Mouse (Mus musculus) cerebellum, adult 9-11 months (tissue): ENCODE measurements around the gene Slc25a34.
A peak's percentile ranks its signal among the peaks of the same experiment; 100 is the strongest.

Experiments used
- DNase-seq: peaks from one replicate; pipeline ENCODE4 v3.0.0; 2022

Gene Slc25a34

DNA sequence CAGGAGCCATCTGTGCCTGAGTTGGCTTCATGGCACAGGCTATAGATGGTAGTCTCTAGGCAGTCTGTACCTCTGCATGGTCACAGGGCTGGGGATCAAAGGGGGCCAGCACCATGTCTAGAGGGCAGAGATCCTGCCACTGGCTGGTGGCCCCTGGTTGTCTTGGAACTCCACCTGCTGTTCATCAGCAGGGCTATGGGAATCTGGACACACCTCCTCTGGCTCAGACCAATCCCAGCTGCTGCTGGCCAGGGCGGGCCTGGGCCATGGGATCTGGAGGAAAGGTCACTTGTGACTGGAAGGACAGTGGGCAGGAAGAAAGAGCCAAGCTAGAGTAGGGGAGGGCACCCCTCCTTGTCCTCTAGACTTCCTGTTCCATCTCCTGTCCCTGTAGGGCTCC is at the start of gene Slc25a34:
Slc25a34 (minus strand) TSS at position 156 of the 400 bp plus-strand sequence.
- DNase-seq = no peak

DNA sequence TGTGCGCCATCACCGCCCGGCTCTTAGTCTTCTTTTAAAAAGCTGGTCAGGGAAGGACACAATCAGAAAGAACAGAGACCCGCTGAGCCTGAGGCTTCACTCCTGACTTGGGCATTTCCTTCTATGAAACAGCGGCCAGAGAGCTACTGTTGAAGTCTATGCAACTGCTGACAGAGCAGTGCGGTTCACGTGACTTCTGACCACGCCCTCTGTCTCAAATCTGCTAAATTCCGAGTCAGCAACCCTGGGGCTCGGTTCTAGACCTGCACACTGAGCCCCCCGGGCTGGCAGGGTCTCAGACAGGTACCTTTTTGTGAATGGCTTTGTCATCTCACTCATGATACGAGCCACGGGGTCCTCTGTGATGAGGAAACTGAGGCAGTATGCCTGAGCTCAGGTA is 48.7 kb upstream of the Slc25a34 start:
- no peak for DNase-seq

DNA sequence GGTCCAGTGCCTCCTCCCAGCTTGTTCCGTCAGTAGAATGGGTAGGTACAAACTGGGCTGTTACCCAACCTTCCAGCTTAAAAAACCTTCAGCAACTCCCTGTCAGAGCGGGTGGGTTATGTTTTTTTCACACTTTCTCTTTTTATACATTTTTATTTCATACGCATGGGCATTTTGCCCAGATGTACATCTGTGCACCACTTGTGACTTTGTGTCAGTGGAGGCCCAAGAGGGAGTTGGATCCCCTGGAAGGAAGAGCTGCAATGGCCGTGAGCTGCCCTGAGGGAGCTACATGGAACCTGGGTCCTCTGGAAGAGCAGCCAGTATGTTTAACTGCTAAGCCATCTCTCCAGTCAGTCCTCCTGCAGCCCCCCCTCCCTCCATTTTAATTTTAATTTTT is 47.8 kb upstream of the Slc25a34 start:
- DNase-seq = no peak

DNA sequence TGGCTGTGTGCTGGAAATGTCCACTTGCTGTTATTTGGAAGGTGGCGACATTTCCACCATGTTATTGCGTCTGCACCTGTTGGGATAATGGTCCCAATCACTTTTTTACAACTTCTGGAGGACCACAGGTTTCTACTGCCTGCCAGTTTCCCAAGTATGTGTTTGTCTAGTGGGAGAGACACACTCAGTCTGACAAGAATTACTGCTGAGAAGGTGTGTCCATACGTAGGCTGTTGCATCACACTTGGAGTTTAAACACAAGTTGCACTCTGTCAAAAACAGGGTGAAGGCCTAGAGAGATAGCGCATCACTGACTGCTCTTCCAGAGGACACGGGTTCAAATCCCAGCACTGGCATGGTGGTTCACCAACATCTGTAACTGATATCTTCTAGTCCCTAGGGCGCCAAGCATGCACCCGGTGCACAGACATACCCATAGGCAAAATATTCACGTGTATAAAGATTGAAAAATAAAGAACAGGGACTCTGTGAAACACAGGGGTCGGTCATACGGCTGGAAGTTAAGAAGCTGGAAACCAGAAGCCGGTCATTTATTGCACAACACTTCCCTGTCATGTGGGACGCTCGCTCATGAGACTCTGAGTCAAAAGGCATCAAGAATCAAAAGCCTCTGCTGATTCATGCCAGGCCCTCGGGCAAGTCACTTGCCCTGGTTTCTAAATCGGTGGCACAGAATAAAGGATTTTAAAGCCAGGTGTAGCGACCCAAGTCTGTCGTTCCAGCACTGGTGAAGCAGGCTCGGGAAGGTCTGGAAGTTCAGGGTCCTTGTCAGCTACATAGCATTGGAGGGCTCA is 46.5 kb upstream of the Slc25a34 start:
- DNase-seq = no peak

DNA sequence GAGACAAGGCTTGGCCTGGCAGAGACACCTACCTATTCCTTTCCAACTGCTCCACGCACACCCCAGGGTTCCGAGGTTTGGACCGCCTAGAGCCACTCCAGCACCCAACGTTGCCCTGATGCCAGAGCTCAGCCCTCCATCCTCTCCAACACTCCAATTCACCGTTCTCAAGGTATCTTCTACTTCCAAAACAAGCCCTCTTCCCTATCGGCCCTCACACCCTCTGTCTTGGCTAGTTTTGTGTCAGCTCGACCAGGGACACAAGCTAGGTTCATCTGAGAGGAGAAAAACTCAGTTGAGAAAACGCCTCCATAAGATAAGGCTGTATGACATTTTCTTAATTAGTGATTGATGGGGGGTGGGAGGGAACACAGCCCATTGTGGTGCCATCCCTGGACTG is 41.2 kb upstream of the Slc25a34 start, which contains the start of gene Plekhm2:
Plekhm2 (minus strand) TSS at position 101 of the 400 bp plus-strand sequence.
- peak; percentile 47 for DNase-seq

DNA sequence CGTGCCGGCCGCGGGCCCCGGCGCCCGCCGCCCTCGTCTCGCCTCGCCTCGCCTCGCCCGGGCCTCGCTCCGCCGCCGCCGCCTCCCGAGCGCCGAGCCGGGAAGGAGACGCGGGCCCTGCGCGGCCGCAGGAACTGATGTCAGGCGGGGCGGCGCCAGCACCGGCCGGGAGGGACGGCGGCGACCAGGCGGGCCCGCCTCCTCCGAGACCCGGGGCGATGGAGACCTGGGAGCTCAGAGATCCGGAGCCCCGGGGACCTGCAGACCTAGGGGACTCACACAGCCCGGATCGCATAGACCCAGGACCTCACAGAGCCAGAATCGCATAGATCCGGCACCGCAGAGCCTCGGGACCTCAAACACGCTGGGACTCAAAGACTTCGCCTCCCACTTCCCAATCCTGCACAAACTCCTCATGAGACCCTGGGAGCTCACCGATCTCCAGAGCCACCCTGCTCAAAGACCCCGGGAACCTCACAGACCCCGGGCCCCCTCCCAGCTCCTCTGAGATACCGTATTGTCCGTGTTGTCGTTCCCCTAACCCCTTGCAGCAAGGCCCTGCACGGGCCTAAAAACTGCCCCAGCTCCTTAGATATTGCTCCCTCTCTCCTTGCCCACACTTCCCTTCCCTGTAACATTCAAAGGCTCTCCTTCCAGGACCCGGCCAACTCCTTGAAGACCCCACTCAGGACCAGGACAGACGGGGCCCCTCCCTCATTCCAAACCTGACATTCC is 40.6 kb upstream of the Slc25a34 start:
- DNase-seq = peak; percentile 76

DNA sequence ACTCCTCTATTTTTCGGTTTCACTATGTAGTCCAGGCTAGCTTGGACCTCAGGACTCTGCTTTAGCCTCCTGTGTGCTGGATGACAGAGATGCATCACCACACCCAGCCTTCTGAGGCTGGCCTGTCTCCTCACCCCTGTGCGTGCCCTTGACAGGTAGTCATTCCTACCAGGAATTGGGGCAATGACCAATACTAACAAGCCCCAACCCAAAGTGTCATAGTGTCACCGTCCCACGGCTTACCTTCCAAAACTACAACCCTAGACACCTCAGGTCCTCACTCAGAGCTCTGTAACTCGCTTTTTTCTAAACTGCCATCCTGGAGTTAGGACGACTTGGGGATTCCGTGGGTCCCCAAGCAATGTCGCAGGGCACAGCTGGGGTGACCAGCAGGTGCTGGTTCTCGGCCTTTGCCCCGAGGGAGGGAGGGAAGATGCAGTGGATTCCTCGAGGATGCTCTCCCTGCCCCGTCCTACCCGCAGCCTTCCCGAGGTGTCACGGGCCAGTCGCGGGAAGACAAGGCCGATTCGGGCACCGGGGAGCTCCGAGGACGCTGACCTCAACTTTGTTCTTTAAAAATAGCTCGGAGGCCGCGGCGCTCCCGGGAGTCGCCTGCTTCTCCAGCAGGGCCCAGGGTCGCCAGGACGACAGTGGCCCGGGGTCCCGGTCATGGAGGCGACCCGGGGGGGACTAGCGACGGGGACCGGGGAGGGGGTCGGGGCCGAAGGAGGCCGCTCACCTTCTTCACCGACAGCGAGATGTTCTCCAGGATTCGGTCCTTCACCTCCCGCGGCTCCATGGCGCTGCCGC is 39.7 kb upstream of the Slc25a34 start:
- DNase-seq = no peak

DNA sequence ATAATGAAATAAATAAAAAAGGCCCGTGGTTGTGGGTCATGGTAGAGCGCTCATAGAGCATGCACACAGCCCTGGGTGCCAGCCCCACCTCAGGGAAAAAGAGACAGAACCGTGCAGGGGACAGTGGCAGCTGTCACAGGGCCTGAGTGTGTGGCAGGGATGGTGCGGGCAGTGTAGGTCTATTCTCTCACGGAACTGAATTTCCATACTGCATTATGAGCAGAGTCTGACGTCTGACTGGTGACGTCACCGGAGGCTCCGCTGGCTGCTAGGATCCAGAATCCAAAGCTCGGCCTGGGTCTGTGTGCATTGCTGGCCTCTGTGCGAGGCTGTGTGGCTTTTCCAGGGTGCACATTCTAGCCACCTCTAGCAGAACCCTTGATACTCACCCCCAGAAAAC is 37.3 kb upstream of the Slc25a34 start:
- DNase-seq = no peak

DNA sequence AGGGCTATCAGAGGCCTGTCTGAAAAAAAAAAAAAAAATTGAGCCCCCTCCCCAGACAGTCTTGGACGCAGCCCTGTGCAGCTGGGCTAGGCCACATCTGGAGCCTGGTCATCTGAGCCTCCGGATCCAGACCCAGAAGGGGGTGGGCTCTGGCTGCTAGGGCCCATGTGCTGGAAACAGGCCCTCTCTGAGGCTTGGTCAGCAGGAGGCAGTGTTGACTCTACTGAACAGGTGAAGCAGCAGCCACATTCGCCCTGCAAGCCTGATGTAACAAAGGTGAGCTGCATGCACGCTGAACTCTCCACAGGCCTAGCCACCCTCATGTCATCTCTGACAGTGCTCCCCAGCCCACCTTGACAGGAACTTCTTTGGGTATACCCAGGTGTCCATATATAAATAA is 36.1 kb upstream of the Slc25a34 start:
- DNase-seq = no peak

DNA sequence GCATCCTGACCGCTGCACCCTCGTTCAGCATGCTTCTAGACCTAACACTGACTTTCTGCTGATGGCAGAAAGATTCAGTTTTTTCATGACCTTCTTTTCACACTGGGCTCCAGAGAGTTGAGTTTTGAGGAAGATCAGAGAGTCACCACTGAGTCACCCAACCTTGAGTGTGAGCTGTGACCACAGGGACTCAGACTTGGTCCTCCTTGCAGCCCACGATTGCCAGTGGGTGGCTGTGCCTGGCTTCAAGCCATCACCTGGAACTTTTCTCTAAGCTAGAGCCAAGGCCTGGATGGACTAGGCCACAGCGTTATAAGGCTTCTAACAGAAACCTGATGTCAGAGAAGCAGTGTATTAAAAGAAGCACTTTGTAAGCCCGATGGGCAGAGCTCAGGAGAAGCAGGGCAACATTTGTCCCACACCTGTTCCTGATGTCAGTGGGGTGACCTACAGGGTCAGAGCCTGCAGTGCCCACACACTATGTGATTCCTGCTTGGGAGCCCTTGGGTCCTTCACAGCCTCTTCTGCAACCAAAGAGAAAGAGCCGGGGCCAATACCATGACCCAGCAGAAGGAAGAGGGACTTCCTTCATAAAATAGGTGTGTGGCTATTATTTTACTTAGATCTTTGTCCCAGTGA is 35.3 kb upstream of the Slc25a34 start:
- DNase-seq = no peak

DNA sequence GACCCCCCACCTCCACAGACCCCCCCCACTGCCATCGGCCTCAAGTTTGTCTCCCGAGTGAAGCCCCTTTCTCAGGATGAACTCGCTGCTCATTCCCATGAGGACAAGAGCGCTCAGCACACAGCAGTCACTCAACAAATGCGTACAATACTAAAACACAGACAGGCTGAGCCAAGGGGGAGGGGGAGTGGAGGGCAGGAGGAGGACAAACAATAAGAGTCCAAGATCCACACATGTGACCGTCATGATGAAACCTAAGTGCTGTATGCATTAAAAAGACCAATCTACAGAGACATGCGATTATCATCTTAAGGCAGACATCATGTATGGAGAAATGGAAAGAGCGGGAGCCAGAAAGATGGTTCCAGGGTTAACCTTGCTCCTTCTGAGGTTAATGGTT is 33.3 kb upstream of the Slc25a34 start:
- DNase-seq = no peak

DNA sequence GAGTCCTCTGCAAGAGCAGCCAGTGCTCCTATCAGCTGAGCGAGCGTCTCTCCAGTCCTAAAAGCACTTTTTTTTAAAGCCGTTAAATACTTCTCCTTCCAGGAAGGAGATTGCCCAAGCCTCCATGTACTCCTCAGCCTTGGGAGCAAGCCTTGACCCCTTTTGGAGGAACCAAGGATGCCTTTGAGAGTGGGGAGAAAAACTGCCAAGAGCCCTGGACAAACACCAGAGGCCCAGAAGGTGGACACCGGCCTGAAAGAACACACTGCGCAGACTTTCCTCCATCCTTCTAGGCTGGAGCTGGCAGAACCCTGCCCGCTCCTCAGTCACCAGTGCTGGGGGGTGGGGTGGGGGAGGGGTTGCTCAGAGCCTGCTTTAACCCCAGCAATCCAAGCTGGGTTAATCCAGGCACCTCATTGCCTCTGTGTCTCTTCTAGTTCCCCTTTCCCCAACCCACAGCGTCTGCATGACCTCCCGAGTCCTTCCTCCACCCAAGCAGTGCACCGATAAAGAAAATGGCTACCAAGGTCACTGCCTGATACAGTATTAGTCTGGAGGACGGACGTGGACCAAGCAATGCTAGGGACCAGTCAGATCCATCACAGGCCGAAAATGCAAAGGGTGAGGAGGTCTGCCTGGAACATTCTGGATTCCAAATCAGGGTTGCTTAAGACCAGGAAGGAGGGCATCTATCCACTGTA is 32.4 kb upstream of the Slc25a34 start:
- peak; percentile 72 for DNase-seq

DNA sequence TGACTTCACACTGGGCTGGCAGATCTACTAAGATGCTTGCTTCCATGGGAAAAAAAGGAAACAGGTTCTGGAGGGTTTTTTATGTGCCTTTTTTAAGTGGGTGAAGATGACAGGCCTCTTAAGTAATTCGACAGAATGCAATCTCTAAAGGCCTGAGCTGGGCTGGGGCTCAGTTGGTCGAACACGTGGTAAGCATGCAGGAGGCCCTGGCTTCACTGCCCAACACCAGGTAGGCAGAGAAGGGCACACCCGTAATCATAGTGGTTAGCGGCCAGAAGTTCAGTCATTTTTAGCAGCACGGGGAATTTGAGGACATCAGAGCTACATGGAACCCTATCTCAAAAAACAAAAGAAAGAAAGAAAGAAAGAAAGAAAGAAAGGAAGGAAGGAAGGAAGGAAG is 30.9 kb upstream of the Slc25a34 start:
- DNase-seq = no peak

DNA sequence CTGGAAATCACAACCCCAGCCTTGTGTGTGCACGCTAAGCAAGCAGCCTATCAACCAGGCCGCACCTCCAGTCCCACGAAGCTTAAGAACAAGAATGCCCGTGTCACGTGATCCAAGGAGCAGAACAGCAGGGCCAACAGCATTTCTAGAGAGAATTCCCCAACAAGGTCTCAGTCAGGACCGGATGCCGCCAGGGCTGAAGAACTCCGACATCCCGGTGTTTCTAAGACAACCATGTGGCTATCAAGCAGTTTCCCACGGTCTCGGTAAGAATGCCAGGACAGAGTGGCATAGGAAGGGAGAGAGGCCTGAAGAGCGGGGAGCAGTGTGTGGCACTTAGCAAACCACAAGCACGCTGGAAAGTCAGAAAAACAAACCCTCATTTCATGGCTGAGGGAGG is 30.2 kb upstream of the Slc25a34 start:
- DNase-seq = no peak

DNA sequence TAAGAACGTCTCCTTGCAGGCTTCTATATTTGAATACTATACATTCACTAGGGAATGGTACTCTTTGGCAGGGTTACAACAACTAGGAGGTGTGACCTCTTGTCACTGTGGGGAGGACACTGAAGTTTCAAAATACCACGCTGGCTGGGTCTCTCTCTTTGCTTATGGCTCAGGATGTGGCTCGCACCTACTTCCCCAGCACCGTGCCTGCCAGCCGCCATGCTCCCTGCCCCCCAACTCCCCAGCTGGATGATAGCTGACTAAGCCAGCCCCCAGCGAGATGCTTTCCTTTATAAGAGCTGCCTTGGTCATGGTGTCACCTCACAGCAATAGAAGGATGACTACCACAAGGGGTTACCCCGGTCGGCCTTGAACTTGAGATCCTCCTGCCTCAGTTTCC is 29.4 kb upstream of the Slc25a34 start:
- DNase-seq = no peak

DNA sequence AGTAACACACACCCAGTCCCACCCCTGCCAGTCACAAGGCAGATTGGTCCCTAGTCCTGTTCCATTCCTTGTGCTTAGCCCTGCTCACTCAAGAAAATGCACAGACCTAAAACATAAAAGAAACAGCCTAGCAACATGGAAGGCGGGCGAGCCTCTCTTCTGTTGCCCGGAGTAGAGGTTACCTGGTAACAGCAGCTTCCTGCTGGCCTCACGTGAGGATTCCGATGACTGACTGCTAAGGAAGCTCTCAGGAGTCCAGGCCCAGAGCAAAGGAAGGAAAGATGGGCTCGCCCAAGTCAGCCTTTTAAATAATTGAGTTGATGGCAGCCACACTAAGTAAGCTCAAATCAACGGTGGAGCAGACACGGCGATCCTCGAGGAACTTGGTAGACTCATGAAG is 28.3 kb upstream of the Slc25a34 start:
- DNase-seq = no peak

DNA sequence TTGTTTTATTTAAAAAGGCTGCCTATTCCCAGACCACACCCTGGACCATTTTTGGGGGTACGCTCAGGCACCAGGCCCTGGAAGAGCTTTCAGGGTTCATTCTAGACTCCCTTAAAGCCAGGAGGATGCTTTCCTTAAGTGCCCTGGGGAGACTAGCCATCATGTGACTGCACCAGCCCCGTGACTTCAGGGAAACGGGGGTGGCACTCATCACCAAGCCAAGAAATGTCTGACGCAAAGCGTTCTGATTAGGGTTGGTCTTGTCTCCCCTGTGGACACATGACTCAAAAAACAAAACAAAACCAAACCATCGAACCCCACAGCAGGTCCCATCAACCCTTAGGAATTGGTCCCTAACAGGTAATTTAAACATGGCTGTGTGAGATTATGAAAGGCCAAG is 27.7 kb upstream of the Slc25a34 start:
- no peak for DNase-seq

DNA sequence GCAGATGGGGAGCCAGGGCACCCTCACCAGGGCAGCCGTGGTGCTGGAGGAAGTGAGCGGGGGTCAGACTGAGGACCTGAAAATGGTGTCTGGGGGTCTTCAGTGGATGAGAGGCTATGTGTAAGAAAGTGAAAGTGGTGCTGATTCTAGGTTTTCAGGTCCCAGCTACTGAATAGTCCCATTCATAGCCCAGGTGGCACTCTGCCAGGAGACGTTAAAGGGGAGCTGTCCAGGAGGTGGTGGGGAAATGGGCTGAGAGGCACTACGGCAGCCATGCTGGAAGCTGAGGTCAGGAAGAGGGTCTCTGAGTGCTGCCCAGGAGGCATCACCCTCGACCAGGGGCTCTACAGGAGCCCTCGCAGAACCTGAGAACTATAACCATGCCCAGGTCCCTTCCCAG is 25.6 kb upstream of the Slc25a34 start:
- no peak for DNase-seq

DNA sequence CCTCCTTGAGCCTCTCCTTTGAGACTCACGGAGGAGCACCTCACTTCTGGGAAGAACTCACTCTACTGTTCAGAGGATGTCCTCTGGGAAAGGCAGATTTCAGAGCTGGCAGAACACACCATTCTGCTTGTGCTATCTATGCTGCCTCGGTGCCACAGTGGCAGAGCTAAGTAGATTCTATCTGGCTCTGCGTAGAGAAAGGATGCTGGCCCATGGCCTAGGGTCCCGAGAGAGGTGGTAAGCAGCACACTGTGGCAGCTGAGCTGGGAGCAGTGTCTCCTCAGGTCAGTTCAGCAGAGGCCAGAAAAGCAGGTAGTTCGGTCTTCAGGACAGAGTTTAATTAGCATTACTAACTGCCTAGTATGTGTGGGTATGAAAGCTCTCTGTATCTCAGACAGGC is 24.6 kb upstream of the Slc25a34 start:
- DNase-seq = no peak

DNA sequence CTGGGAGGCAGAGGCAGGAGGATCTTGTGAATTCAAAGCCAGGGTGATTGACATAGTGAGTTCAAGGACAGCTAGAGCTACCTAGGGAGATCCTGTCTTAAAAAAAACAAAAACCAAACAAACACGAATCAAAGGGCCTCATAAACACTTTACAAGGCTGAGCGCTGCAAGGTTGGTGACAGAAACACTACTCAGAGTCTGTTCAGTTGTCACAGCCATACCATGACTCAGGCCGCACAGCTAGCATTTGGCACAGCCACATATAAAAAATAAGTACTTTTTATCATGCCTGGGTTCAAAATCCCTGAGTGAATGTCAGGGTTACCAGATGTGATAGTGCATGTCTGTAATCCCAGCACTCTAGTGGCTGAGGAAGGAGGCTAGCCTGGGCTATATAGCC is 23.6 kb upstream of the Slc25a34 start:
- no peak for DNase-seq

DNA sequence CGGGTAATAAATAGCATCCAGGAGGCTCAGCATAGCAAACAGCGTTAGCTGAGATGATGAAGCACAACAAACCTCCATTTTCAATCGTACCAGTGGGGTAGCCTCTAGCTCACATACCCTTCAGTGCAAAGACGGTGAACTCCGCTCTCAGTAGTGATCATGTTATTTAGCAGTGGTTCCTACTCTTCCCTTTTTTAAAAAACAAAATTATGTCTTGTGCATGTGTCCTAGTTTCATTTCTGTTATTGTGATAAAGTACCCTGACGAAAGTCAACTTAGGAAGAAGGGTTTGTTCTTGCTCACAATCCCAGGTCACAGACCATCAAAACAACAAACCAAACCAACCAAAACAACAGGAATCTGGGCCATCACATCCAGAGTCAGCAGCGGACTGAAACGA is 22.4 kb upstream of the Slc25a34 start:
- DNase-seq = no peak

DNA sequence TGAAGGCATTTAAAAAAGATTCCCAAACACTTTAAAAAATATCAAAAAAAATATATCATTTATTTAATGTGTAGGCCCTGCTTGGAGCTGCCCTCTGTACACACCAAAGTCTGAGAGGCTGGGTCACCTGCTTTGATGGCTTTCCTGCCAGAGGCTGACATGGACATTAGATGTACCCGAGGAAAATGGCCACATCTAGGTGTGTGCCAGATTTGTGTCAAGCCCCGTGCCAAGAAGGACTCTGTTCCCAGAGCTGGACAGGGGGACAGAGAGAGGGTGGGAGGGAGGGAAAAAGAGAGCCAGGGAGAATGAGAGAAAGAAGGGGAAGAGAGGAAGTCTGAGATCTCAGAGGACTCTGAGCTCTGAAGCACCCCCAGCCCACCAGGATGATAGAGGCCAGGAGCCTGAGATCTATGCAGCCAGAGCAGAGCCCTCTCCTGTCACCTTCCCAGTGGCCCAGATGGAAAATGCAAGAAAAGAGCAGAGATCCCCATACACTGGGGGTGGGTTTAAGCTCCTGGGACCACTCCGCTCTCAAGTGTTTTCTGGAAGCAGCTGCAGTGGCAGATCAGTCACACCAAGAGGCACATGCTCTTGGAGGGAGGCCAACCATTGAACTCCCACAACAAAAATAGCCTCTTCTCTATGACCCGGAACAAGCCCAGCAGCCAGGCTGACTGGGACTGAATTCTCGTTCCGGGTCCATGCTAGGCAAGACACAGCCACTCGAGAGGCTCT is 19.7 kb upstream of the Slc25a34 start:
- peak; percentile 76 for DNase-seq
